Mouse (Mus musculus) kidney, adult 2 months (tissue): Measurements from ENCODE around the gene Acvr1c. TPM values are rescaled to one million over a fixed set of nuclear protein-coding genes. Genes with fewer than 3 reads are reported as not detected.

Experiments used
- DNase-seq: peaks from one replicate; pipeline ENCODE4 v3.0.0; 2021
- H3K27ac ChIP-seq: fragments of 200-500 bp; 2 replicates; pipeline ENCODE4 v1.5.1; 2012; ENCODE audit warnings: low read depth, low read length, control low read depth, inconsistent platforms; ENCODE audit not compliant: insufficient read depth
- H3K27me3 ChIP-seq: fragments of 200-500 bp; replicated peaks from 2 replicates; pipeline ENCODE4 v1.6.1; 2012; ENCODE audit warnings: mild to moderate bottlenecking, moderate library complexity, low read length, inconsistent platforms; ENCODE audit not compliant: control insufficient read depth, insufficient read depth
- H3K36me3 ChIP-seq: fragments of 200-500 bp; 2 replicates; pipeline ENCODE4 v1.6.1; 2012; ENCODE audit warnings: mild to moderate bottlenecking, moderate library complexity, low read length, inconsistent platforms; ENCODE audit not compliant: control insufficient read depth, insufficient read depth
- H3K4me1 ChIP-seq: fragments of 200-500 bp; 2 replicates; pipeline ENCODE4 v1.6.1; 2011; ENCODE audit warnings: low read length; ENCODE audit not compliant: control insufficient read depth, insufficient read depth
- H3K4me3 ChIP-seq: fragments of 200-500 bp; 2 replicates; pipeline ENCODE4 v1.5.1; 2011; ENCODE audit warnings: mild to moderate bottlenecking, low read depth, low read length, control low read depth; ENCODE audit not compliant: insufficient read depth
- CTCF ChIP-seq: fragments of 200-500 bp; conservative IDR thresholded peaks from 2 replicates; pipeline ENCODE4 v1.5.1; 2011; ENCODE audit warnings: low read depth, mild to moderate bottlenecking, control low read depth, low read length, moderate library complexity, mixed read lengths; ENCODE audit not compliant: insufficient read depth, insufficient read length
- POLR2A ChIP-seq: fragments of 200-500 bp; IDR thresholded peaks from one replicate; pipeline ENCODE4 v1.6.1; 2011; ENCODE audit warnings: low read depth, low read length, control low read depth
- WGBS: fragments of 180-500 bp; shearing (Covaris S2); methylation state at CpG from one replicate; pipeline ENCODE4 v1.1.7; 2018; 5-methylcytosine and 5-hydroxymethylcytosine counted together
- polyA plus RNA-seq: library from polyadenylated mRNA; depleted of rRNA; stranded (reverse); fragments of >200 nt; gene quantifications from 2 replicates; pipeline ENCODE4 v1.2.3, GENCODE M21; 2012; rRNA removed

Acvr1c gene
- polyA plus RNA-seq: 0.53 and 1.6 TPM in 2 replicates

DNA sequence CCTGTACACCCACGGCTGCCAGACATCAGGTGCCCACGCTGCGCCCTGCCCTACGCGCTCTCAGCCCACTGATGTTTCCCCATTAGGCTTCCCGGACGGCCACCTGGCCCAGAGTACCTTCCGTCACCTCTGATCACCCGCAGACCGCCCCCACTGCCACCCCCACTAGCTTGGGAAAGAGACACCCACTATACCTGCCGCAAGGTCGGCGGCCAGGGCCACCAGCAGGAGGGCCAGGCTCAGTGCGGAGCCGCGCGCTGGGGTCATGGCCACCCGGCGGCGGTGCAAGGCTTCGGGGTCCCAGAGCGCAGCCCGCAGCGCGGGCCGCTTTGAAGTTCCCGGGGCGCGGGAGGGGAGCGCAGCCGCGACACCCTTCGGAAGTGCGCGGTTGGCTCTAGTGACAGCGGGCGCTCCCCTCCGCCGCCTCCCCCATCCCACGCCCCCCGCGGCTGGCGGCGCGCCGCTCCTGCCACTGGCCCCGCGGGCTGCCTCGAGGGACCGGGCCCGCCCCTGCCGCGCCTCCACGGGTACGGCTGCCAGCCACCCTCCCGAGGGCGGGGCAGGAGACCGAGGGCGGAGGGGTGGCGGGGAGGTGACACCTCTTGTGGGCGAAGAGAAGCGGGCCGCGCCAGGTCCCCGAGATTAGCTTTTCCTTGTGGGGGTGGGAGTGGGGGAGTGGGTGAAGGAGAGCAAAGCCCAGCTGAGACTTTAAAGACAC lies at the start of gene Acvr1c:
Acvr1c (minus strand) TSS at position 482 of the 718 bp plus-strand sequence.
- 0 out of 2 replicates have a peak, but pooled peaks cover 5% of the 10 kb centered on the region for H3K4me1 ChIP-seq
- H3K36me3 ChIP-seq: no peaks in the 10 kb centered on the region
- DNase-seq: peak; percentile 24
- under 1% methylated on average over 61 of the region's 65 CpGs for WGBS
- TF ChIP-seq POLR2A (no peak), CTCF (no peak)
- H3K27me3 ChIP-seq: peaks cover 2% of the 10 kb centered on the region; the same call in 1 of the 2 replicates
- H3K4me3 ChIP-seq: peak within 1 kb of the TSS; percentile 40
- no peak within 1 kb of the TSS for H3K27ac ChIP-seq

DNA sequence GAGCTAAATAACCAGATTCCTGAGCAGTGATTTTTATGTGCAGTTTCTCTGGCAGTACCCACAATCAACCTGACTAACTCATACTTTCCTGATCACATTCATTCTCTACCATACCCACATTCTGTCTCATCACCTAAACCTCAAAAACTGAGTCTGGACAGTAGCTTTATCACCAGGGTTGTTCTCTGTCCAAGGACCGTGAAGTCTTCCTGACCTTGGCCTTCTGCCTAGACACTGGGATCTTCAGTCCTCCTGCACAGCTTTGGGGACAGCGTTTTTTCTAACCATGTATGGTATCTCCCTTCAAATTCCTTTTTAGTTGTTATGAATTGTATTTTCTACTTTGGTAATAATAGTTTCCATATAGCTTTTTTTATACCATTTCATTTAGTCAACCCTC lies 45.8 kb upstream of the Acvr1c start:
- WGBS: 70% methylated on average over 2 of the region's 2 CpGs
- H3K36me3 ChIP-seq: no peaks in the 10 kb centered on the region
- DNase-seq: no peak
- H3K4me3 ChIP-seq: no peak overlapping the region
- TF ChIP-seq CTCF (no peak), POLR2A (no peak)
- H3K4me1 ChIP-seq: no peaks in the 10 kb centered on the region
- H3K27ac ChIP-seq: no peak overlapping the region
- no peaks in the 10 kb centered on the region for H3K27me3 ChIP-seq

DNA sequence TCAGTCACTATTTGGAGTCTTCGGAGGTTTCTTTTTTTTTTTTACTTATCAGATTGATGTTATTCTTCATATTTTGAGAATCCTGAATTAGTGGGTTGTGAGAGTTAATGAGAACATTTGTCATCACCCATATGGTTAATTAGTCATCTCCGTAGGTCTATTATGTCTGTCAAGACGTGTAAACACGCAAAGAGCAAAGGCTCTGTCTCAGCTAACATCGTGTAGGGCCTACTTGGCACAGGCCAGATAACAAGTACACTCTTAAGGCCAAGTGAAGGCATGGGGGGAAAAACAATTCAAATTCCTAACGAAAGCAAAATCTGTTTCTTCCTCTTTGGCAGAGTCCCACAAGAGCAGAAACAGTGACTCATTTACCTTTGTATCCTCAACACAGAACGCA lies 30.9 kb upstream of the Acvr1c start:
- Histone ChIP-seq H3K27me3 (no peaks in the 10 kb centered on the region), H3K4me1 (no peaks in the 10 kb centered on the region), H3K27ac (no peak overlapping the region), H3K4me3 (no peak overlapping the region), H3K36me3 (no peaks in the 10 kb centered on the region)
- TF ChIP-seq POLR2A (no peak), CTCF (no peak)
- WGBS: 86% methylated on average over 7 of the region's 7 CpGs
- no peak for DNase-seq

DNA sequence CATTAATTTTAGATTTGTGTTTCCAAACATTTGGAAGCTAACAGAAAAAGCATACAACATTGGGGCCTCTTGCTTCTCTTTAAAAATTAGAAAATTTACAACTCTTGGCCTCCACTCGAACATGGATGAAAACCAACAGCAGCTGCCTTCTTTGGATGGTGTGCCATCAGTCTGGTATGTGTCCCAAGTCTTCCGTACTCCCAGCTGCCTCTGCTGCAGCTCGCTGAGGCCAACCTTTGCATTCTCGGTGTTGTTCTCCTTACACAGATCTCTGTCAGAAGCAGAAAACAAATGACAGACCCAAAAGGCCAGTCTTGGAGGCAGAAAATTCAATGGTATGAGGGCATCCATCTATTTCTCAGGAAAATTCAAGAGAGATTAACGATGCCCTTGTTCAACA lies 22.3 kb upstream of the Acvr1c start:
- no peak for TF ChIP-seq POLR2A
- no peak for TF ChIP-seq CTCF
- 69% methylated on average over 5 of the region's 5 CpGs for WGBS

DNA sequence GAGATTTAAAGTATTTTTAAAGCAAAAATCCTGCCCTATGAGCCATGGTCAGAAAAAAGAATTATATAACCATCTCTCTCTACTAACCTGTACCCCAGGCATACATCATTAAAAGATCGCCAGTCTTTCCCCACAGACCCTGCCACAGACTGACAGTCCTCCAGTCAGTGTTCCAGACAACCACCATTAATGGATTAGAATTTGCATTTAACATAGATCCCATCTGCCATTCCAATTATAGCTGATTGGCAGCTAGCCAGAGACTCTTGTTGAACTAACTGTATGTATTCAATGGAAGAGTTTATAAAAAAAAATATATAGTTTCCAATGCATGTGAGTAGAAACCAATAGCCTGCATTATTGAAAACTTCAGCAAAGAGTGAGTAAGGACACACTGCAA lies 21.8 kb upstream of the Acvr1c start:
- DNase-seq: no peak
- H3K4me1 ChIP-seq: no peaks in the 10 kb centered on the region
- no peak overlapping the region for H3K27ac ChIP-seq
- H3K27me3 ChIP-seq: no peaks in the 10 kb centered on the region
- WGBS: 94% methylated on average over 1 of the region's 1 CpGs
- no peaks in the 10 kb centered on the region for H3K36me3 ChIP-seq
- H3K4me3 ChIP-seq: no peak overlapping the region
- TF ChIP-seq POLR2A (no peak), CTCF (no peak)

More for the DNA sequence above, 22.3 kb upstream of the Acvr1c start:
- DNase-seq: no peak
- Histone ChIP-seq H3K27me3 (no peaks in the 10 kb centered on the region), H3K36me3 (no peaks in the 10 kb centered on the region), H3K4me1 (no peaks in the 10 kb centered on the region), H3K4me3 (no peak overlapping the region), H3K27ac (no peak overlapping the region)

DNA sequence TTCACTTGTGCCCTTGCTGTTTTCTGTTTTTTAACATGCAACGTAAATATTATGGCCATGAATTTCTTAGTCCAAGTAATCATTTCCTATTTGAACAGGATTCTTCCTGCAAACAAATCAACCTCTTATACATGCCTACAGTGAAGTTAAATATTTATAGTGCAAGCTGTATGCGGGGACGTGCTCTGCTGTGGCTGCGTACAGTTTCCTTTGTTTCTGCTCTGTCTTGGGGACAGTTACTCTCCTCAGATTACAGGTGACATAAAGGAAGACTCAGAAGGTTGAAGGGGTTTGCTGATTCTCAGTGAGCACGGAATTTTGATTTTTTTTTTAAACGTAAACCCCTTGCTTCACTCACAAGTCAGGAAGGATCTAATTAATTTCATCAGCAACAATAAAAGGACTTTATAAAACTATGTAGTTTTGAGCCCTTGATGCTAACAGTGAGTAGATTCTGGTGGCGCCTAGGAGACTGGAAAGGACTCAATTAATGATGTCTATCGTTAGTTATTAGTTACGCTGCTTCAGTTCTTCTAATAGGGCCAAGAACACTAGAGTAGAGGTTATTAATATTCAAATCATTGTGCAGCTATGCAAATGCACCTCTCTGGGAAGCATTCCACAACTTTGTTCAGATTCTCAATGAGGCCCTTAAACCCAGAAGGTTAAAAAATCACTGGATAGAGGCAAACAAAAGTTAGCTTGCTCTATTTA lies 19.9 kb upstream of the Acvr1c start:
- Histone ChIP-seq H3K4me3 (no peak overlapping the region), H3K36me3 (no peaks in the 10 kb centered on the region), H3K4me1 (no peaks in the 10 kb centered on the region), H3K27me3 (no peaks in the 10 kb centered on the region), H3K27ac (no peak overlapping the region)
- 56% methylated on average over 9 of the region's 9 CpGs for whole genome bisulfite sequencing
- TF ChIP-seq CTCF (no peak), POLR2A (no peak)
- no peak for DNase-seq

DNA sequence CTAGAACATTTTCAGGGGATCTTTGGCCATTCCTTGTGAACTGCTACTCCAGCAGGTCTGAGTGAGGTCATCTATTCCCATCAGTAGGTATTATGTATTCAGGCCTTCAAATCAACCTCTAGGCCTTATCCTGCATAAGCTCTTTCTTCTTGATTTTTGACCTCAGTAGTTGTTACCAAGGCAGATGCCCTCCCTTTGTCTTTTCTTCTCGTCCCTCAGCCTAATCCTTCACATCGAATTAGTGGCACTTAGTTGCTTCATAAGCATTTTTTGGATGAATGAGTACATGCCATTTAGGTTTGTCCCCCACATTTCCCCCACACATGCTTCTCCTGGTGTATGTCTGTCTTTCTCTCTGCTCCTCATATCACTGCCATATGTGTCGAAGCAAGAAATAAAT lies 8.5 kb upstream of the Acvr1c start:
- WGBS: 81% methylated on average over 3 of the region's 3 CpGs
- no peak for DNase-seq

More for the DNA sequence above, 8.5 kb upstream of the Acvr1c start:
- Histone ChIP-seq H3K4me3 (no peak overlapping the region), H3K4me1 (no peaks in the 10 kb centered on the region), H3K27me3 (no peaks in the 10 kb centered on the region), H3K27ac (no peak overlapping the region), H3K36me3 (no peaks in the 10 kb centered on the region)
- TF ChIP-seq POLR2A: no peak
- no peak for TF ChIP-seq CTCF
